Mouse (Mus musculus): ENCODE measurements at regions not wholly inside any gene's neighbourhood (a gene's known extent, or its start where the extent isn't known, plus 50 kb on each side); places are given as distances from the start of the nearest gene placed in this dataset.

DNA sequence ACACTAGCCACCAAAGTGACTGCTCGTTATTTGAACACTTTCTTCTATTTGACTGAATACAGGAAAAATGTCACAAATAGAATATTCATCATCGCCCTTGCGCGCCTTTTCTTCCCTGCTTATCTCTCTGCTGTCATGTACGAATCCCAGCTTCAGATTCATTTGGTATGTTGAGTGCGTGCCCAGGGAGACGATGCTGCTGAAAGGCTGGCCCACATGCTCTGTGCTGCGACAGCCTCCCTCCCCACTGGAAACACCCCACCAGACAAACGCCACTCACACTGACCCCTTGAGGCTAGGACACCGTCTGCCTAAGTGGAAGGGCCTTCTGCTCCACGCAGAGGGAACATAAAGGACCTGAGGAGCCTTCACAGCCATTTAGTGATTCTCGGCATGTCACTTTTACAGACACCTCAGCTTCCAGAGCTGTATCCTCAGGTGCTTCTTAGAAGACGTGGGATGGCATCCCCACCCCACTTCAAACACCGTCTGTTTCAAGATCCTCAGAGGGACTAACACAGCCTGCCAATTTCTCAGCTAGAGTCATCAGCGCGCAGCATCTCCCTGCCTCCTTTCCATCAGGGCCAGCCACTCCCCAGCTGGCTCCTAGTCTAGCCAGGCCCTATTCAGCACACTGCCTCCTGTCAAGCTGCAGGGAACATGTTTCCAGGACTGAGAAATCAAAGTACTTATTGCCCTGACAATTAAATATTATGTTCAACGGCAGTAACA, 396.6 kb downstream of the Bcor start:
- DNase-seq (ENCODE audit: extremely low read depth, low read depth, low spot score): no peak

DNA sequence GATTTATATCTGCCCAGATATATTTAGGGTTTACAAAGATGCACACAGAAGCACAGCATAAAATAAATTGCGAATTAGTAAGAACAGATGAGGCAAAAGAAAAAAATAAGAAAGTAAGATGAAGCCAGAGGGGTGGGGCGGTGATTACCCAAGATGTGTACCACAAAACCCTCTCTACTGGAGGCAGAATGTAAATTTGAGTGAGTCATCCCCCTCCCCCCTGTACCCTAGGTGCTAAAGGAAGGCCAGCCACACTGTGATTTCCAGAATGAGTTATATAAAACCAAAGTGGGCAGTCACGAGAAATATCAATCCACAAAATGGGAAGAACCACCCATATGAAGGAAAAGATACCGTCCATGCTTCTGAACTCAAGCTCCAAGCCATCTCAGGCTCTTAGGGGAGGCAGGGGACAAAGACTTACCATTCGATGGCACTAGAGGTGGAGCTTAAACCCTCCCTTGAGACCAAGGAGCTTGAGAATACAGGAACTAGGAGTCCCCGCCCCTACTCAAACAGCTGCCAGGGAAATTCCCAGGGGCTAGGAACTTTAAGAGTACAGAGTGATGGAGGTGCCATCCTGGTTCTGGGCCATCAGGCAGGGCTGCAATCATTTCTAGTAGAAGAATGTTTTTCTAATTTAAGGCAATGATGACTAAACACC, 383.8 kb downstream of the Bcor start:
- DNase-seq (ENCODE audit: extremely low read depth, low read depth, low spot score): no peak

DNA sequence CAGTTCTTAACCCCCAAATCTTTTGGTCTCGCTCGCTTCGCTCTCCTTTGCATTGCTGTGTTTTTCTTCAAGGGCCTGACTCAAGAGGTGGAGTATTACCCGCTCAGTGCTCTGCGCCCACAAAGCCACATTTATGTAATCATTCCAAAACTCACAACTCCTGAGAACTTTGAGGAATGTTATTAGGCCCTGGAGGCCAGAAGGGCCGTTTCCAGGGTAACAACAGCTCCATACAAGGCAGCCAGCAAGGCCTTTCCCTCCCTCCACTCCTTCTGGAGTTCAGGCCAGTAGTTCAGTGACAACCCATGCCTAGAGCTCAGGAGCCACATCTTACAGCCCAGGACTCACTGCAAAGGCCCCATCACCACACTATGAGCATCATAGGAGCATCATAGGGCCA, 365.1 kb downstream of the Bcor start:
- no peak for DNase-seq (ENCODE audit: extremely low read depth, low read depth, low spot score)

DNA sequence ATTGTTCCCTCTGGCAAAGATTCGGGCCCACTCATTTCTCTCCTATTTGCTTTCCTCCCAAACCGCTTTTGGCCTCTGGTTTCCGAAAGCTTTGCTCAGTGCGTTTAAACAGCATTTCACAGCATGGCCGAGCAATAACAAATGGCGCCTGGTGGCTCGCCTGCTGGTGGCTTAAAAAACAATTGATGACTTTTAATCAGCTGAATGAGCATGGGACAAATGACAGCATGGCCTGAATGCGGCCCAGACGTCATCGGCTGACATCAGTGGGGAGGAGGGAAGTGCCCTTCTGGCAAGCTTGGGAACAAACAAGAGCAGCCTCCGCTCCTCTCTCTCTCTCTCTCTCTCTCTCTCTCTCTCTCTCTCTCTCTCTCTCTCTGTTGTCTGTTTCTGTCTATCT, 362.3 kb downstream of the Bcor start:
- no peak for DNase-seq (ENCODE audit: extremely low read depth, low read depth, low spot score)

DNA sequence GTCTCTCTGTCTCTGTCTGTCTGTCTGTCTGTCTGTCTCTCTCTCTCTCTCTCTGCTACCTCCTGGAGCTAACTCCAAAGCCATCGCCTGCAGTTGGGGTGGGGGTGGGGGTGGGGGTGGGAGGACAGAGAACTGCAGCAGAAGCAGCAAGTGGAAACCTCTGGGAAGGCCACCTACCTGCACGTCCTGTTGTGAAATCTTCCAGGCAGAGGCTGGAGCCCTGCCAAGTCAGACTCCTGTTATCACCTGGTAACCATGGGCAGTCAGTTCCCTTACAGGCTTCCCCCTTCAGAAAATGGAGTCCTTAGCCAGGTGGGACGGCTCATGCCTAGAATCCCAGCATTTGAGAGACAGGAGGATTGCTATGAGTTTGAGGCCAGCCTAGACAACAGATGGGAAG, 361.8 kb downstream of the Bcor start:
- no peak for DNase-seq (ENCODE audit: extremely low read depth, low read depth, low spot score)

DNA sequence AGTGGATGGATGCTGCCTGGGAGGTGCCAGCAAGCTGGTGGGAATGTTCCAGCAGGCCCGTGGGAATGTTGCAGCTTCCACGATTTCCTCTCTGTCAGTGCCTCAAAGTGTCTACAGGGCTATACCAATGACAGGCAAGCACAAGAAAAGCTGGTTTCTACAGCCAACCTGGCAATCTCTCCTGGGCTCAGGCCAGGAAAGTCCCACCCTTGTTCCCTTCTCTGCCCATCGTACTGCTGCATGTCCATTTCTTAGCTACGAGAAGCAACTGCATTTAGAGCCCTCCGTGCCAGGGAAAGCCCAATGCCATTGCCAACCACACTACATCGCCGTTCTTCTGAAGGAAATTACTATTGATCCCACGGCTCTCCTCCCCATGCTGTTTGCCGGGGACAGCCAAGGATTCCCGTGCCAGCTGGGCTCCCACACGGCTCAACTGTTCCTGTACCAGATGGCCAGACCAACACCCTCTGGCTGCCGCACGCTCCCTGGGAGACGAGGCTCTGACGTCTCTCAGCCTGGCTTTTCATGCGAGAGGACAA, 359.7 kb downstream of the Bcor start:
- DNase-seq (ENCODE audit: extremely low read depth, low read depth, low spot score): no peak

DNA sequence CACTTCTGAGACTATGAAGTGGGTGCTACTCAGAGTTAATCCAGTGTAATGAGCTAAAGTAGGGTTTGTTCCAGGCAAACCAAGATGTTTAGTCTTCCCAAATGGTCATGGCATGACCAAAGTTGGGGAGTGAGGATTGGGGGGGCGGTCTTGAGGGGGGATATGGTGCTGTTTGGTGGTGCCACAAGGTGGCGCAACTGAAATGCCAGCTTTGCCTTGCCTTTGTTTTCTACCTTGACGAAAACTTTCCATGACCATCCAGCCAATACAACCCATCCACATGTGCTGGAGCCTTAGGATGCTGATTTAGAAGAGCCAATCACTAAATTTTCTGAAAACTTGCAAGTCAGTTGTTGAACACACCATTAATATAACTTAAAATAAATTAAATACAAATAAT, 358.9 kb downstream of the Bcor start:
- no peak for DNase-seq (ENCODE audit: extremely low read depth, low read depth, low spot score)

DNA sequence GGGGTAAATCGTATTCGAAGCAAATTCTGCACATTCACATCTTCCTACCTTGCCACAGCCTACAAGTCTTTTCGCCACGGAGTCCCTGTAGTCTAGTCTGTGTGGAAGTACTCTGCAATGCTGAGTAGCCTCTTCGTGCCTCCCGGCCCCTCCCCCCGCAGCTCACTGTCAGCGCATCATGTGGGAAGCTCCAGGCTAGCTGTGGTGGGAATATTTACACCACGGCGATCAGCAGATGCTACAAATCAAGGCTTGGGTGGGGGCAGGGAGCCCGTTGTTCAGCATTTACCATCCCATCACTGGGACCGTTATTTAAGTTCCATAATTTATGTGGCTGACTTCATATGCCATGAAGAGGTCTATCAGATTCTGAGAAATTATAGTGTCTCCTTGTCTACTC, 358.5 kb downstream of the Bcor start:
- no peak for DNase-seq (ENCODE audit: extremely low read depth, low read depth, low spot score)

DNA sequence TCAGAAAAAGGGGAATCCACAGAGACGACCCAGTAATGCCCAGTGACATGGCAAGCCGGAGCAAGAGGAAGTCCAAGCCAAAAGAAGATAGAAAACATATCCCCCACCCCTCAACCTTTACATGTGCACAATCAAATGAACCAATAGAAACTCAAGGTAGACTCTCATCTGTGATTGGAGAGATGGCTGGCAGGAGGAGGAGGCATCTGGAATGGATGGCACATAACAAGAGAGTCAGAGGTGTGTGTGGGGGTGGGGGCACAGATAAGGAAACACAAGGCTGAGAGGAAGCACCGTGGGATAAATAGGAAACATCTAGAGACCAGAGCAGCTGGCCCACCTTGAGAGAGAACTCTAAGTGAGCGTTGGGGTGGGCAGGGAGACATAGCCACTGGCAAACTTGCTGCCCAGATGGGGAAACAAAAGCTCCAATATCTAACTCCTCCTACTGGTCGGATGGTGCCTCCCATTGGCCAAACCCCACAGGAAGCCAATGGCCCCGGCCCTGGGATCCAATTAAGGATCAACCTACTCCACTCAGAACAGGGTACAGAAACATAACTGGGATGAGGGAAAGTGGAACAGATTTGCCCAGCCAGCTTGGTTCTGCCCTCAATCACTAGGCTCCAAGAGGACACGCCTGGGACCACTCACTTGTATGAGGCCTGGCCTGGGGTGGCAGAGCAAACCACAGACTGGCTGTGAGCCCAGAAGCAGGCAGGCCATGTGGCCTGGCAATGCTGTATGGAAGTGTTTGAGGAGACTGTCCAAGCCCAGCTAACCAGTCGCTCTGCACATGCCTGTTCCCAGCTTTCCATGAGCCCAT, 357.9 kb downstream of the Bcor start:
- no peak for DNase-seq (ENCODE audit: extremely low read depth, low read depth, low spot score)

DNA sequence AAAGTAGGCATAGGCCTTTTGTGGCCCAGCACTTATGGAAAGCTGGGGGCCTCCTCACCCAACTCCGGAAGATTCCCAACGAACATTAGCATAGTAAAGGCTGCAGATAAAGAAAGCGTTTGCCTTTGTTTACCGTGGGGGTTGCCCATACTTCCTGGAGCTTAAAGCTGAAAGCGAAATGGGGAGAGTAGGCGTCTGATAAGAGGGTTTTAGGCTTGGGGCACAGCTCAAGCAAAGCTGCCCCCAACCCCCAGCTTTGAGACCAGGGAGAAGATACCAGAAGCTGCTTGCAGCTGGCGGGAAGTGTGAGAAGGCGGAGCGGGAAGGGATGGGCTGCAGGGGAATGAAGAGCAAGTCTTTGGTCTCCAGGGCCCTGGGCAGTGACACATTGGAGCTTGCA, 356.9 kb downstream of the Bcor start:
- no peak for DNase-seq (ENCODE audit: extremely low read depth, low read depth, low spot score)

DNA sequence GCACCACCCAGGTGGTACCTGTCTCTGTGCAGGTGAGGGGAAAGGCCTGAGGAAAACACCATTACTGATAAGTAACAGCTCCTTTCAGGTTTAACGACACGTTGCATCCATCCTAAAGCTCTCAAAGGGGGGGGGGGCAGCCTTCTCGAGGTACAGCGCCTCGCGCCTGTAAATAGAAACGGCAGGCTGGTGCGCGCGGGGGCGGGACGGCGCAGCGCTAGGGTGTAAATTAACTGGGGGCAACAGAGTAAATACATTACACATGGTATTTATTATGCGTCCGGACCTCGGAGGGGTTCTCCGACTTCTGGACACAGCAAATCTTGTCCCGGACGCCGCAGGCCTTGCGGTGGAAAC, 353.3 kb downstream of the Bcor start:
- no peak for DNase-seq (ENCODE audit: extremely low read depth, low read depth, low spot score)

DNA sequence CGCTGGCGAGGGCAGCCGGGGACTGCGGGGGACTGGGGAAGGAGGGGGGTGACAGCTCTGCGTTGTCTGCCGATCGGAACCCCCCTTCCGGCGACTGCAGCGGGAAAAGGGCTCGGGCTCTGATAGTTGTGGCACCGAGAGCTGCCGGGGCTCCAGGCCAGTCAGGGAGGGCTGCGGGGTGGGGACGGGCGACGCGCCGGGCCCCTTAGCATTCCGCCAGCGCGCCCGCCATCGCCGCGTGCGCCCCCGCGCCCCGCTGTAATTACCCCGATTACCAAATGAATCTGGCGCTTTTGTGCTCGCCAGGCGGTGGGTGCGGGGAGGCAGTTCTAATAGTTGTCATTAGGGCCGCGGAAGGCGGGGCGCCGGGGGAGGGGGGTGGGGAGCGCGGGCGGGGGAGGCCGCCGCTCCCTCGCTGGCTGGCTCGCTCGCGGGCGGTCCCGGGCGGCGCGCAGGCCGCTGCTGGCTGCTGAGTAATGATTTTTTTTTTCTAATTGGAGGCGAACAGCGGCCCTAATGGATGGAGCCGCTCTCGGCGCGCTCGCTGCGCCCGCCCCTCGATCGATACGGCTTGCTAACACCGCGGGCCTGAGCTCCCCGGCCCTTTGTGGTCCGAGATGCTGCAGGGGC, 352.8 kb downstream of the Bcor start:
- no peak for DNase-seq (ENCODE audit: extremely low read depth, low read depth, low spot score)

DNA sequence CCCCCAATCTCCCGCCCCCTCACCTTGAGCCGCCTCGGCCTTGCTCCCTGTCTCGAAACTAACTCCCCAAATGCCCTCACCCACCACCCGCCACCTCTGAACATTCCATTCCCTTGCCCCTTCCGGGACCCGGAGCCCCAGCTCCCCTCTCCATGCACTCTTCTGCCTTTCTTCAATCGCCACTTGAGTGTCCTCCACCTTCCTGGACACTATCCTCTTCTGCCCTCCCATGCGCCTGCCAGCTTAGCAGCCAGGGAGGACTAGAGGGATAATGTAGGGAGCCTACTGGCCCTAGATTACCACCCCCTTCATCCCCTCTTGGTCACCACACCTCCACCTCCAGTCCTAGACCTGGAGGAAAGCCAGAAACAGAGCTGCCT, 352.3 kb downstream of the Bcor start:
- DNase-seq (ENCODE audit: extremely low read depth, low read depth, low spot score): no peak

DNA sequence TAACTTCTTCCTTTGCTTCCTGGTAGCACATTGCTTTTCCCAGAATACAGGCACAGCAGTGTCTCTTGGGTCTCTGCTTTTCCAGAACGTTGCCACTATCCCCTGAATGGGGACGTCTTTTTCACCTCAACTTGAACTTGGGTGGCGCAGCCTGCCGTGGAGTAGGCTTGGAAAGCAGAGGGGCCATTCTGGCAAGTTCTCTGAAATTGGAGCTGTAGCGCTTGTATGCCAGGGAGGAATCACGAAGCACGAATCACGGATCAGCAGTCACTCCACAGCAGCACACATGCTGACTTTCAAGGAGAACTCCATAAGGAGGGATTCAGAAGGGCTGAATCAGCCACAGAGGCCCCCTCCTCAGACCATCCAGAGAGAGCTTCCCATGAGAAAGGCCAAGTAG, 351.2 kb downstream of the Bcor start:
- no peak for DNase-seq (ENCODE audit: extremely low read depth, low read depth, low spot score)

DNA sequence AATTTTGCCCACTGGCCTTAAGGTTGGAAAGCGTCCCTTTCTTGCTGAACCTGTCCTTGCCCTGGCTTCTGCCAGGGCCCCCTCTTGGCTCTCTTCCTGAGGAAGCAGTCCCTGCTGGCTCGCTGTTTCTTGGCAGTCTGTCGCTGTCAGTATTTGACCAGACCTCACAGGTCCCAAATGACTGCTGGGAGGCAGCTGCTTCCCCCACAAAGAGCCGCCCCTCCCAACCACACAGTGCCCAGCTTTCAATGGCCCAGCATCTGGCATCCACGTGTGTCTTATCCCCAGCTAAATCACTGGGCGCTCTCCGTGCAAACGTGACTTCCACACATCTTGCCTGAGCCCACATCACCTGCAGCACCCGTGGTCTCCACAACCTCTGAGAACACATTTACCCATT, 345.3 kb downstream of the Bcor start:
- no peak for DNase-seq (ENCODE audit: extremely low read depth, low read depth, low spot score)

DNA sequence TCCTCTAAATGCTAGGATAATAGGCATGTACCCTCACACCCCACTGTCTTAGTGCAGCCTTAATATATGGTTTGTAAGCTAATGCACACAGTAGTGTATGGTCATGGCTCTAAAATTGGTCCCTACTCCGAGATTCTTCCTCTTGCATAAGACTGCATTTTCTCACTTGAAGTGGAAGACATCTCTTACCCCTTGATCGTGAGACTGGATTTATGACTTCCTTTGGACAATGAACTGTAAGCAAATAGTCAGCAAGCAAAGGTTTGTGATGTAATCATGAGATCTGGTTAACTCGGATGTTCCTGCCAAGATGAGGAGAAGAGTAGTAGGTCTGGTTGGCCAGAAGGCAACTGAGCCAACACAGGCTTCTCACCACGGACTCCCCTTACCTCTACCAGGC, 344.3 kb downstream of the Bcor start:
- no peak for DNase-seq (ENCODE audit: extremely low read depth, low read depth, low spot score)

DNA sequence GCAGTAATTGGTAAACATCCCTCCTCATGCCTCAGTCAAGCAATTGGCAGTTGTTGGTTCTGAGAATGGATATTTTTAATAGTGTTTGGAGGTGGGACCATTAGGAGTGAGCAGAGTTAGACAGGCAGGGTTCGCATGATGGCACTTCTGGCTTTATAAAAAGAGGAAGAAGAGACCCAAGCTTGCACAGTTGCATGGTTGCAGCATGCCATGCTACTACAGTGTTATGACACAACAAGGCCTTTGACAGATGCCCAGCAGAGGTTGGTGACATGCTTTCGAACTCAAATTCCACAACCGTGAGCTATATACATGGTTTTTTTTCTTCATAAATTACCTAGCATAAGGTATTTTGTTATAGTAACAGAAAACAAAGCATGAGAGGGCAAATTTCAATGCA, 341.5 kb downstream of the Bcor start:
- DNase-seq (ENCODE audit: extremely low read depth, low read depth, low spot score): no peak

DNA sequence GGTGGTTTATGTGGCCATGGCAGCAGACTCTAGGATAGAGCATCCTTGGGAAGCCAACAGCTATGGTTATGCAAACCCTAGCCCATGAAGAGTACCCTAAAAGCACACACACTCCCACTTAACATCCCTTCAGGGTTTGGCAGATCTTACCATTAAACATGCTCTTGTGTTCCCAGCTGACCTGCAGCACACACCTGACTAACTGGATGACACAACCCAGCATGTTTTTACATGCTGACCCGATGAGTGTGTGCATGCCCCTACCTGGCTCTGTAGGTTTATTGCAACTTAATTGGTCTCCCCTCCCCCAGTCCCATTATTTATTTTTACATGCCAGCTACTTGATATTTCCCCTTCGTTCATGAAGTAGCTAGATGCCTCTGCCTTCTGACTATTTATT, 339.0 kb downstream of the Bcor start:
- DNase-seq (ENCODE audit: extremely low read depth, low read depth, low spot score): peak; percentile 57

DNA sequence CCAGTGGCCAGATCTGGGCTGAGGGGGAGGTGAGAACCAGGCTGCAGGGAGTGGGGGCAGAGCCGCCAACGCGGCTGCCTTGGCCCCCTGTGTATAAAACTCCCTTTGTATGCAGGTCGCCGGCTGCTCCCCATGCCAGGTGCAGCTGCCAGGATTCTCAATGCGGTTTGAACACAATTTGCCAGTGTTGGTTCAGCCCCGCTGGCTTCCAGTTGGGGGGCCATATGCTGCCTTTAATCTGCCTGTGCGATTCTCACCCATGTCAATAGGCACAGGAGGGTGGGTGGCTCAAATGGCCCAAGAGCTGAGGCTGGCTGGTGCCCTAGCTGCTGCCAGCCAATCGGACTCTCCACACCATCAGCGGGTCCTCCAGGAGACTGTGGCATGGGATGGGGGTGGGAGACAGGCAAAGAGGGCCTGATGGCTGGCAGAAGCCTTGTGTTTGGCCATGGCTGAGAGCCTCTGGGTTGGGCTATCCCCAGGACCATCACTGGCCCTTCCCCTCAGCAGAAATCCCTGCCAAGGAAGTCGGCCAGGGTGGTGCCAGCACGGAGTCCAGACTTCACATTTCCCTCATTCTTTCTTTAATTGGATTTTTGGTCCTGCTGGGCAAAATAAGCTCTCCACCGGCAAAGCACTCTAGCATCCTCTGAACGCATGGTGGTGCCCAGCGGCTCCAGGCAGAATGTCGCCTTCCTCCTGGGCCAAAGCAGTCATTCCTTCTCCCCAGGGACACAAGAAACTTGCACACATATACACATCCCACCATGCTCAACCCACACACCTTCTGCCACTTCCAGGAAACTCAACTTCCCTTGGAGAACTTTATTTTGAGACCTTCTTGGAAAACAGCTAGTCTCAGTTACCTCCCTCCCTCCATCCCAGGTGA, 338.0 kb downstream of the Bcor start:
- DNase-seq (ENCODE audit: extremely low read depth, low read depth, low spot score): no peak

DNA sequence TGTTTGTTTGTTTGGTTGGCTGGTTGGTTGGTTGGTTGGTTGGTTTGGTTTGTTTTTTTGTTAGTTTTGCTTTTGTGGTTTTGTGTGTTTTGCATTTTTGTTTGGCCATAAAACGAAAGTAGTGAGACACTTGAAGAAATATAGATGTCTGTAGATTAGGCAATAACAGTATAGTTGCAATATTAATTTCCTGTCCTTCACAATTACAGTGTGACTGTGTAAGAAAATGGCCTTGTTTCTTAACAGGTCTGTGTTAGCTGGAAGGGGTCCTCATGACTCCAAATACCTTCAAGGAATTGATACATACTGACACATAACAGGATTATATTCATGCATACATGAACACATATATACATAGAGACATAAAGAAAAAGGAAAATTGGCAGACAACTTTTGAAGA, 334.2 kb downstream of the Bcor start:
- no peak for DNase-seq (ENCODE audit: extremely low read depth, low read depth, low spot score)

Data from fat pad, adult 2 months (tissue).